Mouse (Mus musculus) layer of hippocampus, adult 18-20 months (tissue): Measurements from ENCODE around the gene Tcf7l1. TPM values are rescaled to one million over a fixed set of nuclear protein-coding genes. Genes with fewer than 3 reads are reported as not detected.

Experiments used
- DNase-seq, 2 experiments: peaks; one replicate each; pipeline ENCODE4 v3.0.0; 2022; ENCODE audit warnings: low spot score in 2 of 2
- total RNA-seq, 2 experiments: library from RNA; stranded (reverse); gene quantifications; 2 replicates each; pipeline ENCODE4 v1.2.3; 2021

Gene Tcf7l1
- total RNA-seq, 2 experiments from 2014 or later = 3.2 to 3.5 TPM

GRCm38 (mm10) chr6:72598791-72599557 lies 190.1 kb downstream of the Tcf7l1 start:
- no peak for DNase-seq

GRCm38 (mm10) chr6:72597956-72598753 lies 190.9 kb downstream of the Tcf7l1 start, which contains the start of the genes Elmod3 and Retsat:
TSS of gene Elmod3 (minus strand) at chr6:72598413.
TSS of gene Retsat (plus strand) at chr6:72598475.
- peak; percentile 87 to 97 for DNase-seq

- peak in 1 of 2 experiments; percentile 42 for DNase-seq
Observed at GRCm38 (mm10) chr6:72597083-72597874, 191.8 kb downstream of the Tcf7l1 start.

GRCm38 (mm10) chr6:72593914-72594313 lies 195.1 kb downstream of the Tcf7l1 start:
- no peak for DNase-seq

- peak in 1 of 2 experiments; percentile 36 for DNase-seq
Observed at GRCm38 (mm10) chr6:72593011-72593803, 195.8 kb downstream of the Tcf7l1 start.

GRCm38 (mm10) chr6:72590111-72590510 lies 198.9 kb downstream of the Tcf7l1 start:
- DNase-seq = no peak

- no peak for DNase-seq
Observed at GRCm38 (mm10) chr6:72588307-72588706, 200.7 kb downstream of the Tcf7l1 start.

GRCm38 (mm10) chr6:72586701-72587100 lies 202.4 kb downstream of the Tcf7l1 start:
- DNase-seq = no peak

- DNase-seq = no peak
Observed at GRCm38 (mm10) chr6:72584154-72584553, 204.9 kb downstream of the Tcf7l1 start.

- DNase-seq = no peak
Observed at GRCm38 (mm10) chr6:72583211-72583839, 205.7 kb downstream of the Tcf7l1 start.

GRCm38 (mm10) chr6:72581625-72582382 lies 207.2 kb downstream of the Tcf7l1 start:
- DNase-seq = no peak

Other genes starting within 250 kb of the Tcf7l1 start
- gene Capg, start 244.9 kb downstream of the Tcf7l1 start, total RNA-seq = 1 to 10 TPM; 3.9 to 5.0 TPM
- gene Elmod3, start 190.8 kb downstream of the Tcf7l1 start, total RNA-seq = 10 to 100 TPM; 24.5 to 24.8 TPM
- 10 to 100 TPM; 64.3 to 76.9 TPM for gene Retsat, start 190.8 kb downstream of the Tcf7l1 start, total RNA-seq
- gene Tgoln1, start 172.3 kb downstream of the Tcf7l1 start, total RNA-seq = 10 to 100 TPM; 95.0 to 98.9 TPM
- gene Kcmf1, start 110.7 kb upstream of the Tcf7l1 start, total RNA-seq = 10 to 100 TPM; 64.2 to 65.8 TPM
- gene Tmsb10, start 169.5 kb upstream of the Tcf7l1 start, total RNA-seq = 100 to 1,000 TPM; 264 to 325 TPM